Mouse (Mus musculus) small intestine, adult 2 months (tissue): ENCODE measurements around the gene Tnk1. TPM values are rescaled to one million over a fixed set of nuclear protein-coding genes. Genes with fewer than 3 reads are reported as not detected.
A peak's percentile ranks its signal among the peaks of the same experiment; 100 is the strongest.

ENCODE experiments used
- H3K27ac ChIP-seq: fragments of 200-500 bp; 2 replicates; pipeline ENCODE4 v1.5.1; 2012; ENCODE audit warnings: low read depth, low read length, control low read depth, inconsistent platforms; ENCODE audit not compliant: insufficient read depth
- H3K27me3 ChIP-seq: fragments of 200-500 bp; 2 replicates; pipeline ENCODE4 v1.6.1; 2012; ENCODE audit warnings: mild to moderate bottlenecking, moderate library complexity, low read length, inconsistent platforms; ENCODE audit not compliant: control insufficient read depth, insufficient read depth
- H3K36me3 ChIP-seq: fragments of 200-500 bp; 2 replicates; pipeline ENCODE4 v1.6.1; 2012; ENCODE audit warnings: mild to moderate bottlenecking, low read length, control low read depth, inconsistent platforms; ENCODE audit not compliant: control insufficient read depth, insufficient read depth
- H3K4me1 ChIP-seq: fragments of 200-500 bp; 2 replicates; pipeline ENCODE4 v1.6.1; 2012; ENCODE audit warnings: low read length, inconsistent platforms, mixed read lengths; ENCODE audit not compliant: control insufficient read depth, insufficient read depth, insufficient read length
- H3K4me3 ChIP-seq: fragments of 200-500 bp; 2 replicates; pipeline ENCODE4 v1.5.1; 2012; ENCODE audit warnings: low read depth, mild to moderate bottlenecking, control low read depth, inconsistent platforms, low read length, moderate library complexity
- CTCF ChIP-seq: fragments of 200-500 bp; IDR thresholded peaks from 2 replicates; pipeline ENCODE4 v1.5.1; 2012; ENCODE audit warnings: low read depth, mild to moderate bottlenecking, control low read depth, inconsistent platforms, low read length, moderate library complexity, mixed read lengths; ENCODE audit not compliant: insufficient replicate concordance, insufficient read length; ENCODE audit errors: extremely low read depth
- POLR2A ChIP-seq: fragments of 200-500 bp; IDR thresholded peaks from 2 replicates; pipeline ENCODE4 v1.6.1; 2012; ENCODE audit warnings: low read depth, mild to moderate bottlenecking, control low read depth, inconsistent platforms, low read length, moderate library complexity
- WGBS: fragments of 180-500 bp; shearing (Covaris S2); methylation state at CpG from one replicate; pipeline ENCODE4 v1.1.7; 2018; 5-methylcytosine and 5-hydroxymethylcytosine counted together
- polyA plus RNA-seq: library from polyadenylated mRNA; depleted of rRNA; stranded (reverse); fragments of >200 nt; gene quantifications from 2 replicates; pipeline ENCODE4 v1.2.3, GENCODE M21; 2012

Tnk1 gene
- polyA plus RNA-seq, 1 experiment = 46.3 TPM

GRCm38 (mm10) chr11:69810280-69810679 lies 48.2 kb downstream of the Tnk1 start:
- Histone ChIP-seq H3K4me1 (no peaks in the 10 kb centered on the region), H3K4me3 (no peak overlapping the region), H3K27ac (no peak overlapping the region), H3K27me3 (no peaks in the 10 kb centered on the region), H3K36me3 (no peaks in the 10 kb centered on the region)
- TF ChIP-seq CTCF = no peak
- TF ChIP-seq POLR2A = no peak

- no peak overlapping the region for H3K4me3 ChIP-seq
- H3K27me3 ChIP-seq = no peaks in the 10 kb centered on the region
- H3K4me1 ChIP-seq = no peaks in the 10 kb centered on the region; the same call in 1 of the 2 replicates
- H3K36me3 ChIP-seq = no peaks in the 10 kb centered on the region
- no peak for TF ChIP-seq CTCF
- TF ChIP-seq POLR2A = no peak
- H3K27ac ChIP-seq = no peak overlapping the region
- WGBS = 84% methylated on average over 2 of the region's 2 CpGs
Measured at GRCm38 (mm10) chr11:69807641-69808040, 50.9 kb downstream of the Tnk1 start.

- Histone ChIP-seq H3K27ac (no peak overlapping the region), H3K27me3 (0 out of 2 replicates have a peak, but pooled peaks cover 1% of the 10 kb centered on the region), H3K36me3 (no peaks in the 10 kb centered on the region), H3K4me3 (no peak overlapping the region), H3K4me1 (peaks cover 6% of the 10 kb centered on the region)
- no peak for TF ChIP-seq CTCF
- TF ChIP-seq POLR2A = no peak
- 91% methylated on average over 4 of the region's 4 CpGs for WGBS
Measured at GRCm38 (mm10) chr11:69806378-69806777, 52.2 kb downstream of the Tnk1 start.

DNA sequence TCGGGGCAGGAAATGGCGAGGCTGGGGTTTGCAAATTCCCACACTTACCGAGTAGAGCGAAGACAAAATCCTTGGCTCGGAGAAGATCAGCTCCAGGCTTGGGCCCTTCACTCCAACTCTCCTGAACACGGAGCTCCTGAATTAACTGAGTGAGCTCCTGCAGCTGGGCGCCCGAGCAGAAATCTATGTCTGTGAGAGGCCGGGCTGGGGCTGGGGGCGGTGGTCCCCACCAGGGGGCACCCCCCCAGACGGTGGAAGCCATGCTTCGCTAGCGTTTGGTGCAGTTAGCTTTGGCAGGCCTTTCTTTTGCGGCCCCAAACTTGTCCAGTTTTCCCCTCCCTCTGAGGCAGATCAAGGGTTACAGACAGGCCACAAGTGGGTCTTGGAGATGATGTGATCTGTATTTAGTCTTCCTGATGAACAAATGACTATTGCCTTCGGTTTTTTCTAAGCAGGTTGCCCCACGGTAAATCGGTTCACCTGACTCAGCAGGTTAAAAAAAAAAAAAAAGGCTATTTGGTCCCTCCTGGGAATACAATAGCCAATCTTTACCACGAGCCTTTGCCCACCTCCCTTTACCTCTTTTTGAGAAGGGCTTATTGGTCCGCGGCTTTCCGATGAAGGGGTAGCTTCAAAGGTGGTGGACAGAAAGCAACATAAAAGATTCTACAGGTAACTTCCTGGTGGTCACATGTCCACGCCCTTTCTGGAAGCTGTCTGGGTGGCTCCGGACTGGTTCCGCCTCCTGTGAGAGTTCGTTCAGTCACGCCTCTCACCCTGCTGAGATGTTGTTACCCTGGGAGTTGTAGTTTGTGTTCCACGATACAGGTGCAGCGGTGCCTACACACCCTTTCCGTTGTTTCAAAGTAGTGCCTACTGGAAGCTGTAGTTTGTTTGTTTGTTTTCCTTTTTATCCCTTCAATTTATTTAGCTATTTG lies 53.3 kb downstream of the Tnk1 start, which contains the start of gene Tmem102:
Gene Tmem102 (minus strand): TSS at position 653 of the 938 bp plus-strand sequence.
- 0 out of 2 replicates have a peak, but pooled peaks cover 4% of the 10 kb centered on the region for H3K27me3 ChIP-seq
- peak within 1 kb of the TSS; percentile 64 for H3K4me3 ChIP-seq
- H3K36me3 ChIP-seq = no peaks in the 10 kb centered on the region
- peak within 1 kb of the TSS; percentile 63 for H3K27ac ChIP-seq
- peaks cover 16% of the 10 kb centered on the region for H3K4me1 ChIP-seq
- TF ChIP-seq POLR2A = no peak
- no peak for TF ChIP-seq CTCF
- WGBS = 17% methylated on average over 29 of the region's 29 CpGs

- Histone ChIP-seq H3K4me1 (peaks cover 19% of the 10 kb centered on the region), H3K36me3 (no peaks in the 10 kb centered on the region), H3K27me3 (0 out of 2 replicates have a peak, but pooled peaks cover 4% of the 10 kb centered on the region), H3K27ac (peak overlapping the region; percentile 63), H3K4me3 (peak overlapping the region; percentile 64)
- TF ChIP-seq CTCF (no peak), POLR2A (no peak; the same call in 1 of the 2 replicates)
- 9% methylated on average over 12 of the region's 12 CpGs for WGBS
Measured at GRCm38 (mm10) chr11:69804652-69804940, 53.9 kb downstream of the Tnk1 start.

DNA sequence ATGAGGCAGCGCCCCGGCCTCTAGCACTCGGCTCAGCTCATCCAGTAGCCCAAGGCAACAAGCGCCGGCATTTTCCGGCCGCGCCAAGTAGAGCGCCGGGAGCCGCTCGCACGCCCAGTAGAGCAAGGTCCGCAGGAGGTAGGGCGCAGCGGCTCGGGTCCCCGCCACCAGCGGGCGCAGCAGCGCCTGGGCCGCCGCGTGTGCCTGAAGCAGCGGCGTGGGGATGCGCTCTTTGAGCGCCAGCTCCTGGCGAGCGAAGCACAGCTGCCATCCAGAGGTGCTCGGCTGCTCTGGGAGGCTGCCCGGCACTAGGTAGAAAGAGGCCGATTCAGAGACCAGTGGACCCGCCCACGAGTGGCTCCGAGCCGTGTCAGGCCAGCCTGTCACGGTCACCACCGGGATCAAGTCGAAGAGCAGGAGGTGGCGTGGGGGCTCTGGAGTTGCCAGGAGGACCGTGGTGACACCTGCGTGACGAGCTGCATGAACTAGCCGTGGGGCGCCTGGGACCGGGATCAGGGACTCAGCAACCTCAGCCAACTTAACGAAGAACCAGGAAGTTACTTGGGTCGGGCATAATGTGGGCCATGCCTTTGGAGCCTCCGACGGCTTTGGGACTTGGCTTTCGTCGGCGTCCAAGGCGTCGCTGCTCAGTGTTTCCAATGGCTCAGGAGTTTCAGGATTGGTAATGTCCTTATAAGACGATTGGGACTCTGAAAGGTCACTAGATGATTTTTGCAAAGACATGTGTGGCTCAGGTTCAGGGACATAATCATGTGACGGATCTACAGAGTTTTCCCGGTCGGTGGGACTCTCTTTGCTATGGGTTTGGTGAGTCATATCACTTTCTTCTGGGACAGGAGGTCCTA lies 54.5 kb downstream of the Tnk1 start:
- Histone ChIP-seq H3K4me1 (peaks cover 19% of the 10 kb centered on the region), H3K36me3 (no peaks in the 10 kb centered on the region), H3K4me3 (peak overlapping the region; percentile 64), H3K27ac (peak overlapping the region; percentile 77), H3K27me3 (0 out of 2 replicates have a peak, but pooled peaks cover 4% of the 10 kb centered on the region)
- TF ChIP-seq POLR2A (peak; percentile 14; the same call in 1 of the 2 replicates), CTCF (peak; percentile 64)
- 1% methylated on average over 60 of the region's 60 CpGs for WGBS
